Mouse (Mus musculus): ENCODE data around the gene Ablim1.

DNA sequence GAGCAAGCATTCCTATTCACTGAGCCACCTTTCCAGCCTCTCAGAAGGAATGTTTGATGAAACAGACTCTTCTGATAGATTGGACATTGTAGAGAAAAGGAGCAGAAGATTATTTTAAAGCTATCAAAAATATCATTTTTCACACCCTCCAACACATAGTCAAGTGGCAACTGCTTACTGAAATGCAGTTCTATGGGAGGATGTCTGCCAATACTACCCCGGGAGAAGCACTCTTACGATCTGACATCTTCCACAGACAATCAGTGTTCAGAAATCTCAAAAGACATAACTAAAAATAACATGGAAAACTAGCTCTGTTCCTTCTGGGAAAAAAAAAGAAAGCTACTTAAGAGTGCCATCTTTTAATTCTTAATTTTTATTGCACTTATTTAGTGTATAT, 149.8 kb downstream of the Ablim1 start:
- TF ChIP-seq CTCF (IDR thresholded peaks at IDR 0.05; ENCODE audit: borderline replicate concordance, control insufficient read depth, extremely low read depth, insufficient read depth, low read length, poor library complexity): no peak
- no peak for TF ChIP-seq POLR2A (IDR thresholded peaks at IDR 0.05; ENCODE audit: control insufficient read depth, extremely low read depth, insufficient read depth, low read length, poor library complexity)

Measured in thymus, adult 2 months (tissue).